Mouse (Mus musculus) liver, embryonic 14.5 days (tissue): ENCODE measurements at regions not wholly inside any gene's neighbourhood (a gene's known extent, or its start where the extent isn't known, plus 50 kb on each side); places are given as distances from the start of the nearest gene placed in this dataset.

Experiments used
- CTCF ChIP-seq: IDR thresholded peaks from 2 replicates; pipeline ENCODE4 v1.5.1; 2016; ENCODE audit warnings: antibody characterized with exemption, low read depth, control low read depth
- EP300 ChIP-seq: IDR thresholded peaks from 2 replicates; pipeline ENCODE4 v1.6.1; 2016; ENCODE audit warnings: antibody characterized with exemption, low read depth

DNA sequence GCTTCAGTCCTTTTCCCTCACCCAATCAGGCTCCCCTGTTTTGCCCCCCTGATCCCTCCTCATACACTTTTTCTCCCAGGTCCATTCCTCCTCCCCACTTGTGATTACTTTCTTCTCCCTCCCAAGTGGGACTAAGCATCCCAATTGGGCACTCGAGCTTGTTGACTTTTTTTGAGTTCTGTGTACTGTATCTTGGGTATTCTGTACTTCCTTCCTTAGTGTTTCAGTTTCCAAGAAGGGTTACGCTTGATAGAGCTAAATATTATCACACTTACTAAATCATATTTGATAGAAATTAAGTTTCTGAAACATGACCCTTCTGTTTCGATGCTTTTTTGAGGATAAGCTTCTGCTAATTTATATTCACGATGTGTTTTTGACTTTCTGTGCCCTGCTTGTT is 662.7 kb upstream of the Ddx18 start:
- TF ChIP-seq CTCF, result no peak
- no peak for TF ChIP-seq EP300
